Mouse (Mus musculus): Measurements from ENCODE around the gene Deup1.

GRCm38 (mm10) chr9:15600859-15601540 lies 26.7 kb downstream of the Deup1 start:
- no peak for TF ChIP-seq POLR2A (IDR thresholded peaks at IDR 0.05; ENCODE audit: insufficient read depth, low read depth, low read length)
- TF ChIP-seq CTCF (IDR thresholded peaks at IDR 0.05) = no peak
- no peak for TF ChIP-seq EP300 (IDR thresholded peaks at IDR 0.05; ENCODE audit: insufficient read depth, low read depth, low read length)

All from heart, adult 2 months (tissue).